Mouse (Mus musculus) liver, embryonic 11.5 days (tissue): ENCODE measurements at regions not wholly inside any gene's neighbourhood (a gene's known extent, or its start where the extent isn't known, plus 50 kb on each side); places are given as distances from the start of the nearest gene placed in this dataset.

Experiments
- ATAC-seq: fragments of 200-750 bp; cut with Nextera tagmentation; replicated peaks from 2 replicates; pipeline ENCODE4 v1.8.0; 2017; ENCODE audit warnings: moderate number of reproducible peaks, mild to moderate bottlenecking, moderate TSS enrichment, moderate library complexity; ENCODE audit not compliant: low FRiP score
- DNase-seq: peaks from one replicate; pipeline ENCODE4 v3.0.0-alpha.2; 2017; ENCODE audit warnings: low spot score
- H3K27ac ChIP-seq: fragments of 300-500 bp; sonication (generic); 2 replicates; pipeline ENCODE4 v1.5.1; 2014; ENCODE audit warnings: mild to moderate bottlenecking, low read depth, low read length, control low read depth
- H3K27me3 ChIP-seq: fragments of 300-500 bp; sonication (generic); replicated peaks from 2 replicates; pipeline ENCODE4 v1.6.1; 2014; ENCODE audit warnings: low read length, mixed read lengths; ENCODE audit not compliant: control insufficient read depth, insufficient read depth
- H3K36me3 ChIP-seq: fragments of 300-500 bp; sonication (generic); 2 replicates; pipeline ENCODE4 v1.6.1; 2014; ENCODE audit warnings: mild to moderate bottlenecking, low read length, moderate library complexity, mixed read lengths; ENCODE audit not compliant: control insufficient read depth, insufficient read depth
- H3K4me1 ChIP-seq: fragments of 300-500 bp; sonication (generic); replicated peaks from 2 replicates; pipeline ENCODE4 v1.6.1; 2014; ENCODE audit warnings: low read length, mixed read lengths; ENCODE audit not compliant: control insufficient read depth, insufficient read depth
- H3K4me2 ChIP-seq: fragments of 300-500 bp; sonication (generic); 2 replicates; pipeline ENCODE4 v1.6.1; 2014; ENCODE audit warnings: mild to moderate bottlenecking, control low read depth, moderate library complexity
- H3K4me3 ChIP-seq: fragments of 300-500 bp; sonication (generic); 2 replicates; pipeline ENCODE4 v1.5.1; 2014; ENCODE audit warnings: low read depth, low read length, control low read depth
- H3K9ac ChIP-seq: fragments of 300-500 bp; sonication (generic); 2 replicates; pipeline ENCODE4 v1.6.1; 2014; ENCODE audit warnings: low read depth, low read length, control low read depth
- H3K9me3 ChIP-seq: fragments of 300-500 bp; sonication (generic); 2 replicates; pipeline ENCODE4 v1.6.1; 2016; ENCODE audit warnings: low read length, inconsistent platforms, mixed read lengths; ENCODE audit not compliant: control insufficient read depth
- WGBS: fragments of 180-500 bp; shearing (Covaris S2); extraction: QIAGEN DNeasy Blood & Tissue Kit; methylation state at CpG from one replicate; pipeline ENCODE4 v1.1.7; 2014; 5-methylcytosine and 5-hydroxymethylcytosine counted together

- ATAC-seq: no peak
- DNase-seq: no peak
- H3K4me2 ChIP-seq: no peak overlapping the region
- no peak overlapping the region for H3K9ac ChIP-seq
- H3K36me3 ChIP-seq: no peaks in the 10 kb centered on the region
- 65% methylated on average over 2 of the region's 2 CpGs for WGBS
- no peaks in the 10 kb centered on the region for H3K27me3 ChIP-seq
- H3K4me1 ChIP-seq: no peaks in the 10 kb centered on the region
- no peak overlapping the region for H3K4me3 ChIP-seq
- H3K27ac ChIP-seq: no peak overlapping the region
- no peaks in the 10 kb centered on the region for H3K9me3 ChIP-seq
These were observed 164.9 kb downstream of the Moxd1 start for GRCm38 (mm10) chr10:24388229-24388628.

GRCm38 (mm10) chr10:24391039-24391438, 167.7 kb downstream of the Moxd1 start:
- Histone ChIP-seq H3K27me3 (no peaks in the 10 kb centered on the region), H3K9ac (no peak overlapping the region), H3K9me3 (no peaks in the 10 kb centered on the region), H3K4me3 (no peak overlapping the region), H3K36me3 (no peaks in the 10 kb centered on the region), H3K4me2 (no peak overlapping the region), H3K27ac (no peak overlapping the region), H3K4me1 (no peaks in the 10 kb centered on the region)
- DNase-seq: no peak
- ATAC-seq: no peak
- WGBS: 73% methylated on average over 6 of the region's 6 CpGs

- DNase-seq: no peak
- no peaks in the 10 kb centered on the region for H3K9me3 ChIP-seq
- 74% methylated on average over 3 of the region's 3 CpGs for WGBS
- H3K27me3 ChIP-seq: no peaks in the 10 kb centered on the region
- no peaks in the 10 kb centered on the region for H3K36me3 ChIP-seq
- H3K4me3 ChIP-seq: no peak overlapping the region
- ATAC-seq: no peak
- no peaks in the 10 kb centered on the region for H3K4me1 ChIP-seq
- no peak overlapping the region for H3K9ac ChIP-seq
- no peak overlapping the region for H3K4me2 ChIP-seq
- H3K27ac ChIP-seq: no peak overlapping the region
These were observed 168.7 kb downstream of the Moxd1 start for GRCm38 (mm10) chr10:24392066-24392465.

GRCm38 (mm10) chr10:24395999-24396784, 172.9 kb downstream of the Moxd1 start:
- no peak for DNase-seq
- whole genome bisulfite sequencing: 71% methylated on average over 13 of the region's 13 CpGs

GRCm38 (mm10) chr10:24397125-24397524, 173.8 kb downstream of the Moxd1 start:
- H3K4me2 ChIP-seq: no peak overlapping the region
- ATAC-seq (no peak), DNase-seq (no peak)
- H3K36me3 ChIP-seq: no peaks in the 10 kb centered on the region
- no peak overlapping the region for H3K27ac ChIP-seq
- H3K9me3 ChIP-seq: no peaks in the 10 kb centered on the region
- H3K9ac ChIP-seq: no peak overlapping the region
- no peak overlapping the region for H3K4me3 ChIP-seq
- no peaks in the 10 kb centered on the region for H3K27me3 ChIP-seq
- H3K4me1 ChIP-seq: no peaks in the 10 kb centered on the region
- WGBS: 86% methylated on average over 2 of the region's 2 CpGs

More at GRCm38 (mm10) chr10:24395999-24396784, 172.9 kb downstream of the Moxd1 start:
- Histone ChIP-seq H3K27ac (no peak overlapping the region), H3K4me1 (no peaks in the 10 kb centered on the region), H3K9ac (no peak overlapping the region), H3K4me3 (no peak overlapping the region), H3K4me2 (no peak overlapping the region), H3K27me3 (no peaks in the 10 kb centered on the region), H3K36me3 (no peaks in the 10 kb centered on the region), H3K9me3 (no peaks in the 10 kb centered on the region)
- no peak for ATAC-seq

- ATAC-seq (no peak), DNase-seq (no peak)
- Histone ChIP-seq H3K9me3 (no peaks in the 10 kb centered on the region), H3K9ac (no peak overlapping the region), H3K4me1 (no peaks in the 10 kb centered on the region), H3K4me3 (no peak overlapping the region), H3K27ac (no peak overlapping the region), H3K27me3 (no peaks in the 10 kb centered on the region), H3K4me2 (no peak overlapping the region), H3K36me3 (no peaks in the 10 kb centered on the region)
- 68% methylated on average over 4 of the region's 4 CpGs for WGBS
These were observed 181.5 kb downstream of the Moxd1 start for GRCm38 (mm10) chr10:24404851-24405250.

GRCm38 (mm10) chr10:24406953-24407352, 183.6 kb downstream of the Moxd1 start:
- Histone ChIP-seq H3K9ac (no peak overlapping the region), H3K4me1 (no peaks in the 10 kb centered on the region), H3K36me3 (no peaks in the 10 kb centered on the region), H3K4me2 (no peak overlapping the region), H3K27ac (no peak overlapping the region), H3K27me3 (no peaks in the 10 kb centered on the region), H3K9me3 (no peaks in the 10 kb centered on the region), H3K4me3 (no peak overlapping the region)
- DNase-seq: no peak
- 63% methylated on average over 3 of the region's 3 CpGs for WGBS
- no peak for ATAC-seq

- no peak for ATAC-seq
- Histone ChIP-seq H3K9ac (no peak overlapping the region), H3K36me3 (no peaks in the 10 kb centered on the region), H3K9me3 (no peaks in the 10 kb centered on the region), H3K27me3 (no peaks in the 10 kb centered on the region), H3K4me2 (no peak overlapping the region), H3K27ac (no peak overlapping the region), H3K4me1 (no peaks in the 10 kb centered on the region), H3K4me3 (no peak overlapping the region)
- DNase-seq: no peak
- 74% methylated on average over 6 of the region's 6 CpGs for WGBS
These were observed 184.3 kb downstream of the Moxd1 start for GRCm38 (mm10) chr10:24407411-24408227.
